Mouse (Mus musculus): ENCODE data around the gene Gab1.

Gene Gab1

DNA sequence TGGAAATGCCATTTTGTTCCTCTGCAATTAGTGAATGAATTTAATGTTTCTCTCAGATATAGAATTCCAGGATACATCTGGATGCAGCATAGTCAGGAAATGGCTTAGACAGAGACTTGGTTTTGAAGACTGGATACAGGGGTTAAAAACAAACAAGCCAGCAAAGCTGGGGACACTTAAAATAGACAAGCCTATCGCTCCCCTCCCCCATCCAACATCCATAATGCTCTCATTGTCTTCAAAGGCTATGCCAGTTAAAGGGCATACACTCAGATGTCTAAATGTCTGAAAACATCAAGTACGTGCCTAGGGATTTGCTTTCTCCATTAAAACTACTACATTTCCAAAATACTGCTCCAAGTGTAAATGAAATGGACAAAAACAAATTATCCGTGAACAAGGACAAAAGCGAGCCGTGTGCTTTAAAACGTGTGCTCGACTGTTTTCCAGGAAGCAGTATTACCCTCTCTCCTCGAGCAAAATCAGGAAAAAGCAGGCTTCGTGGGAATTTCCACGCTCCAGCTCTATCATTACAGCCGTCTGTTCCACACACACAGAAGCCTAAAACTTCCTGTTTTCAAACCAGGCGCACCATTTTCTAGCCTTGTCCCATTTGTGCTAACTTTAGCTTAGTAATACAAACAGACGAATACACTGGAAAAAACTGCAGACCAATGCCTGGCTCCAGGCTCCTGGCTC, 72.4 kb downstream of the Gab1 start:
- TF ChIP-seq NANOG (IDR thresholded peaks at IDR 0.05; ENCODE audit: borderline replicate concordance, low read length) (no peak), POU5F1 (IDR thresholded peaks at IDR 0.05; ENCODE audit: borderline replicate concordance, low read length) (no peak), CTCF (conservative IDR thresholded peaks at IDR 0.05; ENCODE audit: low read length) (no peak)
- Histone ChIP-seq H3K36me3 (ENCODE audit: insufficient read depth, low read length) (peaks cover 95% of the 10 kb centered on the region), H3K27me3 (ENCODE audit: insufficient read depth, low read length) (no peaks in the 10 kb centered on the region), H3K4me1 (replicated peaks; ENCODE audit: low read depth, low read length) (peaks cover 63% of the 10 kb centered on the region), H3K4me3 (replicated peaks; ENCODE audit: low read length) (no peak overlapping the region), H3K9me3 (ENCODE audit: low read length) (no peaks in the 10 kb centered on the region)

DNA sequence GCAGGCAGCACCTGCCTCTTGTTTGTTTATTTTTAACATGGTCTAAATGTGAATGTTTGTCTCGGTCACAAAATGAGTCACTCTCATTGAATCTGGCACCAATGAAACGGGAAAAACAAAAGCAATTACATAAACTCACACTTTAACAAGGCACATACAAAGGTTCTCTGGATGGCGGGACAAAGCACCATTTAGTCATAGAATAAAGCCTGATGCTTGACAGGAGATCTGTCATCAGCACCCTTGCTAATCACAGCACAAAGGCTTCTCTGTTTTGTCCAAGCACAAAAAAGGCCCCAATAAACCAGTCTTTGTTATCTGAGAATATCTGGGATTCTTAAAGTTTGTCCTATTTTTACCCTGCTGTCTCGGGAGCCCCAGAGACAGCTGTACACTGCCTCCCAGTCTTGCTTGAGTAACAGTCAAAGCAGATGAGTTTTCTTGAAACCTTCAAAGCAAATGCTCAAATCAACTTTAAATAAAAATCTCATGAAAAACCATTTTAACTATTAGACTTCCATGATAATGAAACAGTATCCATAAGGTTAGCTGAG, 76.2 kb downstream of the Gab1 start:
- Histone ChIP-seq H3K4me1 (replicated peaks; ENCODE audit: low read depth, low read length) (peaks cover 39% of the 10 kb centered on the region), H3K27me3 (ENCODE audit: insufficient read depth, low read length) (no peaks in the 10 kb centered on the region), H3K4me3 (replicated peaks; ENCODE audit: low read length) (no peak overlapping the region), H3K9me3 (ENCODE audit: low read length) (no peaks in the 10 kb centered on the region), H3K36me3 (ENCODE audit: insufficient read depth, low read length) (peaks cover 97% of the 10 kb centered on the region)
- TF ChIP-seq NANOG (IDR thresholded peaks at IDR 0.05; ENCODE audit: borderline replicate concordance, low read length), result peak; percentile 69; the same call in 1 of the 2 replicates
- TF ChIP-seq CTCF (conservative IDR thresholded peaks at IDR 0.05; ENCODE audit: low read length), result no peak

DNA sequence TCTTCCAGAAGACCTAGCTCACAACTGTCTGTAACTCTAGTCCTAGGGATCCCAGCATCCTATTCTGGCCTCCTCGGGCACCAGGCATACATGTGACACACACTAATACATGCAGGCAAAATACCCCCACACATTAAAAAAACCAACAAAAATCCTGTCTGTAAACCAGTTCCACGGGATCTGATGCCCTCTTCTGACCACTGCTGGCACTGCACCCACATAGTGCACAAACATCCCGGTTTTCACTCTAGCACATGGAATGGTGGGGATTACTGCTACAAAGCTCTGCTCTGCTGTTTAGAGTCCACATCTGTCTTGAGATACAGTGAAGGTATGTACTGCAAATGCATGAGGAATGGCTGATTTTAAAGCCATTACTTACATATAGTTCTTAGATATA, 81.5 kb downstream of the Gab1 start:
- no peaks in the 10 kb centered on the region for H3K9me3 ChIP-seq (ENCODE audit: low read length)
- H3K36me3 ChIP-seq (ENCODE audit: insufficient read depth, low read length), result peaks cover 97% of the 10 kb centered on the region
- H3K4me1 ChIP-seq (replicated peaks; ENCODE audit: low read depth, low read length), result peaks cover 44% of the 10 kb centered on the region
- H3K27me3 ChIP-seq (ENCODE audit: insufficient read depth, low read length), result no peaks in the 10 kb centered on the region
- no peak overlapping the region for H3K4me3 ChIP-seq (replicated peaks; ENCODE audit: low read length)
- peak; percentile 79 for TF ChIP-seq CTCF (conservative IDR thresholded peaks at IDR 0.05; ENCODE audit: low read length)
- no peak for TF ChIP-seq NANOG (IDR thresholded peaks at IDR 0.05; ENCODE audit: borderline replicate concordance, low read length)

DNA sequence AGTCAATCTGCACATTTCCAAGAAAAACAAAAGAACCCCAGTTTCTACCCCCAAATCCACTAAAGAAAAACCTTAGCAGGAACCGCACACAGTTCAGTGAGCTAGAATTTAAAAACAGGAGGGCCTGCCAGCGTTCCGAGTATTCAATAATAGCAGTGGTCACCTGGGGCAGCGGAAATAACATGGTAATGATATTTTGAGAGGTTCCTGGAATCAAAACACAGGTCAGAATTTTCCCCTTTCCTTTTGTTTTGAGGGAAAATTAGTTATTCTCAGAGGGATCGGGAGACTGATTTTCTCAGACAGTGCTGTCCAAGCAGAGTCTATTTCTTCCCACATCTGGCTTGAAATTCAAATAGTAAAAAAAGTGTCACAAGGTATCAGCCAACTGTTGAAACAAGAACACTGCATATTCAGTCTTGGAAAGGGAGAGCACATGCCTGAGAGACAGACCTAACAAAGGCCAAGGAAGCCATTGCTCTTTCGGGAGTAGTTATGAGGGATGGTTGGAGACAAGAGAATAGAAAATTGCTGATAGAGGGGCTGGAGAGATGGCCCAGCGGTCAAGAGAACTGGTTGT, 82.0 kb downstream of the Gab1 start:
- H3K4me1 ChIP-seq (replicated peaks; ENCODE audit: low read depth, low read length), result peaks cover 47% of the 10 kb centered on the region
- no peaks in the 10 kb centered on the region for H3K27me3 ChIP-seq (ENCODE audit: insufficient read depth, low read length)
- no peak overlapping the region for H3K4me3 ChIP-seq (replicated peaks; ENCODE audit: low read length)
- H3K9me3 ChIP-seq (ENCODE audit: low read length), result no peaks in the 10 kb centered on the region
- peaks cover 97% of the 10 kb centered on the region for H3K36me3 ChIP-seq (ENCODE audit: insufficient read depth, low read length)
- TF ChIP-seq NANOG (IDR thresholded peaks at IDR 0.05; ENCODE audit: borderline replicate concordance, low read length) (no peak), POU5F1 (IDR thresholded peaks at IDR 0.05; ENCODE audit: borderline replicate concordance, low read length) (no peak), CTCF (conservative IDR thresholded peaks at IDR 0.05; ENCODE audit: low read length) (no peak)

DNA sequence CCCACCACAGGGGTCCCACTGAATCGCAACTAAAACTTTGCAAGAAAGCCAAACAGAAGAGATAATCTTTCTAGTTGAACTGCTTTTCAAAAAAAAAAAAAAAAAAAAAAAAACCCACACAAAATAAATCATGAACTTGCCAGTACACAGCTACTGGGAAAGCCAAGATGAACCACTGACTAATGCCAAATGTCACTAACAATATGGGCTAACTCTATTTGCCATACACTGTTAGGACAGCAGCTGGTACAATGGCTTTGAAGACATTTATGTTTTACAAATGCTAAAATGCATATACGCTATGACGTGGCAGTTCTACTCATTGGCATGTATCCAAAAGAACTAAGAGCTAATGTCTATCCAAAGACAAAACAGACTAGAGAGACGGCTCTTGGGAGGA, 84.2 kb downstream of the Gab1 start:
- Histone ChIP-seq H3K27me3 (ENCODE audit: insufficient read depth, low read length) (no peaks in the 10 kb centered on the region), H3K9me3 (ENCODE audit: low read length) (no peaks in the 10 kb centered on the region), H3K4me3 (replicated peaks; ENCODE audit: low read length) (no peak overlapping the region), H3K36me3 (ENCODE audit: insufficient read depth, low read length) (peaks cover 99% of the 10 kb centered on the region), H3K4me1 (replicated peaks; ENCODE audit: low read depth, low read length) (peaks cover 64% of the 10 kb centered on the region)
- TF ChIP-seq POU5F1 (IDR thresholded peaks at IDR 0.05; ENCODE audit: borderline replicate concordance, low read length), result no peak
- TF ChIP-seq NANOG (IDR thresholded peaks at IDR 0.05; ENCODE audit: borderline replicate concordance, low read length), result no peak
- no peak for TF ChIP-seq CTCF (conservative IDR thresholded peaks at IDR 0.05; ENCODE audit: low read length)

DNA sequence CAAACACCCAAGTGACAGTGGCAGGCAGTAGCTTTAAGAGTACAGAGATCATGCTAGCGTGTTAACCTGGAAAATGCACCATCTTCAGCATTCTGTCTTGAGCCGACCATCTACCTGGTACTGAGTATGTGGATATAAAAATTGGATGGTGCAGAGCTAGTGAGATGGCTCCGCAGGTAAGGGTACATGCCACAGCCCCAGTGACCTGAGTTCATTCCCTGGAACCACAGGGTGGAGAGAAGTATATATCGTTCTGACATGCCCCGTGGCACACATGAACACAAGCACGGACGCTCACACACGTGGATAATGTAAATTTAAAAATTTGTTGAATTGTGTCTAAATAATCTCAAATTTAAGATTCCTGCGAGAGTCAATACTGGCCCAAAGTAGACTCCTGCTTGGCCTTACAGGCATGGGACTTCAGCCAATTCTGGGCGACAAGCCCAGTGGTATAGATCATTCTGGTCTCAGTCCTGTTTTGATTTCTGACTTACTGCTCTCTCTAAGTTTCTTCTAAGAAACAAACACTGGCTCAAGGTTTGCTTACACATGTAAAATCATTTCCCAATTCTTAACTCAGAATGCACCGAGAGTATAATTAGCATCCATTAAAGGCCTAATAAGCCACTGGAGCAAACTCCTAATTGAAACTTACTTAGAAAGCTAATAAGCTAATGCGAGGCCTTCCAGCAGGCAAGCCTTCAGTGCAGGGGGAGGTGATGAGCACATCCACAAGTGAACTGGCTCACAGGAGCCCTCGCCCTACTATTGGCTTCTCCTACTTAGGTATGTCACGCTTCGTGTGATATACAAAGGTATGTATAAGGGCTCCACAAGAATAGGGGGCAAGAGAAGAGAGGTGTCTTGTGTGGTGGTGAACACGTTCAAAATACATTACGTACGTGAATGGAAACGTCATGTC, 85.5 kb downstream of the Gab1 start:
- Histone ChIP-seq H3K4me1 (replicated peaks; ENCODE audit: low read depth, low read length) (peaks cover 67% of the 10 kb centered on the region), H3K36me3 (ENCODE audit: insufficient read depth, low read length) (peaks cover 99% of the 10 kb centered on the region), H3K9me3 (ENCODE audit: low read length) (no peaks in the 10 kb centered on the region), H3K27me3 (ENCODE audit: insufficient read depth, low read length) (no peaks in the 10 kb centered on the region), H3K4me3 (replicated peaks; ENCODE audit: low read length) (no peak overlapping the region)
- TF ChIP-seq POU5F1 (IDR thresholded peaks at IDR 0.05; ENCODE audit: borderline replicate concordance, low read length), result no peak
- no peak for TF ChIP-seq CTCF (conservative IDR thresholded peaks at IDR 0.05; ENCODE audit: low read length)
- TF ChIP-seq NANOG (IDR thresholded peaks at IDR 0.05; ENCODE audit: borderline replicate concordance, low read length), result no peak

DNA sequence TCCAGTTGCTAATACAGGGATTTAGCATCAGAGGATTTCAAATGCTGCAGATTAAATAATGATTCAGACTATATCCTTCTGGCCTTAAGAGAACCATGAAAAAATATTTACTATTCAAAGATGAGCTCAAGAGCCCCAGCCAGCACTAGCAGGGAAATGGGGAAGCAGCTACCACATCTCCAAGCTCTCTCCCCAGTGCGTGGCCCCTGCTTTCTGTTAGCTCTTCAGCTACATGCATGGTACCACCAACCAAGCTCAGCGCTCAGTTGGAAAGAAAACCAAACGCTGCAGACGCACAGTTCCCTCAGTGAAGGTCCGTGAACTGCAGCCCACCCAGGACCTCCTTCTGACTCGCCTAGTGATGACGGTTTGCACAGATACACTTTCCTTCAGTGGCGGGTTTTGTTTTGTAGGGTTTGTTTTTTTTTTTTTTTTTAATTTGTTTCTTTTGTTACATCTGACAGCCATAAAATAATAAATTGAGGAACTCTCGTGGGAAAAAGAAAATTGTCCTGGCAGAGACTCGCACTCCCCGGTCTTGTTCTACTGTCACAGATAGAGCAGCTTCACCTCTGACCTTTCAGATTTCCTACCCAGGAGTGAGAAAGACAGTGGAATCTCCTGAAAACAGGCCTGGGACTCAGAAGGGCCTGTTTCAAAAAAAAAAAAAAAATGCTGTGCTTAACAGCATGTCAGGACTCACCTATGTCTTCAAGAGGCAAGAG, 86.4 kb downstream of the Gab1 start:
- Histone ChIP-seq H3K36me3 (ENCODE audit: insufficient read depth, low read length) (peaks cover 99% of the 10 kb centered on the region), H3K27me3 (ENCODE audit: insufficient read depth, low read length) (no peaks in the 10 kb centered on the region), H3K4me3 (replicated peaks; ENCODE audit: low read length) (no peak overlapping the region), H3K4me1 (replicated peaks; ENCODE audit: low read depth, low read length) (peaks cover 64% of the 10 kb centered on the region), H3K9me3 (ENCODE audit: low read length) (no peaks in the 10 kb centered on the region)
- no peak for TF ChIP-seq POU5F1 (IDR thresholded peaks at IDR 0.05; ENCODE audit: borderline replicate concordance, low read length)
- no peak for TF ChIP-seq CTCF (conservative IDR thresholded peaks at IDR 0.05; ENCODE audit: low read length)
- no peak for TF ChIP-seq NANOG (IDR thresholded peaks at IDR 0.05; ENCODE audit: borderline replicate concordance, low read length)

Data from E14TG2a.4 (cell line).